Mouse (Mus musculus) neural tube, embryonic 14.5 days (tissue): ENCODE results near the gene Pard3b. TPM values are rescaled to one million over a fixed set of nuclear protein-coding genes. Genes with fewer than 3 reads are reported as not detected.

ENCODE experiments used
- ATAC-seq: fragments of 200-750 bp; cut with Nextera tagmentation; 2 replicates; pipeline ENCODE4 v1.8.0; 2017; ENCODE audit warnings: low read depth, mild to moderate bottlenecking, moderate TSS enrichment, moderate library complexity
- H3K27ac ChIP-seq: fragments of 300-500 bp; sonication (generic); 2 replicates; pipeline ENCODE4 v1.5.1; 2014; ENCODE audit warnings: low read depth, mild to moderate bottlenecking, control low read depth, low read length, moderate library complexity, mixed read lengths
- H3K27me3 ChIP-seq: fragments of 300-500 bp; sonication (generic); 2 replicates; pipeline ENCODE4 v1.6.1; 2014; ENCODE audit warnings: low read length; ENCODE audit not compliant: control insufficient read depth, insufficient read depth
- H3K36me3 ChIP-seq: fragments of 300-500 bp; sonication (generic); 2 replicates; pipeline ENCODE4 v1.6.1; 2014; ENCODE audit warnings: low read length, mixed read lengths; ENCODE audit not compliant: control insufficient read depth, insufficient read depth
- H3K4me1 ChIP-seq: fragments of 300-500 bp; sonication (generic); 2 replicates; pipeline ENCODE4 v1.6.1; 2014; ENCODE audit warnings: low read length; ENCODE audit not compliant: control insufficient read depth, insufficient read depth
- H3K4me2 ChIP-seq: fragments of 300-500 bp; sonication (generic); 2 replicates; pipeline ENCODE4 v1.6.1; 2014; ENCODE audit warnings: mild to moderate bottlenecking, low read depth, low read length, control low read depth
- H3K4me3 ChIP-seq: fragments of 300-500 bp; sonication (generic); 2 replicates; pipeline ENCODE4 v1.5.1; 2014; ENCODE audit warnings: low read depth, low read length, control low read depth, mixed read lengths
- H3K9ac ChIP-seq: fragments of 300-500 bp; sonication (generic); replicated peaks from 2 replicates; pipeline ENCODE4 v1.6.1; 2014; ENCODE audit warnings: low read depth, mild to moderate bottlenecking, control low read depth, low read length, mixed read lengths
- H3K9me3 ChIP-seq: fragments of 300-500 bp; sonication (generic); 2 replicates; pipeline ENCODE4 v1.6.1; 2016; ENCODE audit warnings: low read length; ENCODE audit not compliant: control insufficient read depth
- WGBS: fragments of 180-500 bp; shearing (Covaris S2); extraction: QIAGEN DNeasy Blood & Tissue Kit; methylation state at CpG from one replicate; pipeline ENCODE4 v1.1.7; 2014; 5-methylcytosine and 5-hydroxymethylcytosine counted together
- polyA plus RNA-seq: library from polyadenylated mRNA; unstranded; fragments of >200 nt; fragmentation: Nextera tagmentation; extraction: Ambion mirVana; gene quantifications from 2 replicates; pipeline ENCODE4 v1.2.1, GENCODE M21; 2014

Gene Pard3b
- polyA plus RNA-seq, 1 experiment from 2014 or later, result 9.9 TPM

- Histone ChIP-seq H3K36me3 (no peaks in the 10 kb centered on the region), H3K4me3 (no peak overlapping the region), H3K9me3 (no peaks in the 10 kb centered on the region), H3K9ac (no peak overlapping the region), H3K4me2 (no peak overlapping the region), H3K27ac (no peak overlapping the region), H3K27me3 (no peaks in the 10 kb centered on the region), H3K4me1 (no peaks in the 10 kb centered on the region)
- WGBS, result 42% methylated on average over 1 of the region's 1 CpGs
- no peak for ATAC-seq
Observed at GRCm38 (mm10) chr1:62384241-62384640, 745.6 kb downstream of the Pard3b start.

GRCm38 (mm10) chr1:62388013-62388412 is 749.4 kb downstream of the Pard3b start:
- H3K9ac ChIP-seq, result no peak overlapping the region
- H3K27me3 ChIP-seq, result no peaks in the 10 kb centered on the region
- H3K27ac ChIP-seq, result no peak overlapping the region
- H3K36me3 ChIP-seq, result no peaks in the 10 kb centered on the region
- ATAC-seq, result no peak
- H3K4me2 ChIP-seq, result no peak overlapping the region
- H3K9me3 ChIP-seq, result no peaks in the 10 kb centered on the region
- no peaks in the 10 kb centered on the region for H3K4me1 ChIP-seq
- 82% methylated on average over 4 of the region's 4 CpGs for WGBS
- H3K4me3 ChIP-seq, result no peak overlapping the region

- no peaks in the 10 kb centered on the region for H3K27me3 ChIP-seq
- no peaks in the 10 kb centered on the region for H3K9me3 ChIP-seq
- ATAC-seq, result no peak
- whole genome bisulfite sequencing, result 60% methylated on average over 4 of the region's 4 CpGs
- H3K36me3 ChIP-seq, result no peaks in the 10 kb centered on the region
- H3K4me2 ChIP-seq, result no peak overlapping the region
- no peak overlapping the region for H3K27ac ChIP-seq
- H3K4me1 ChIP-seq, result no peaks in the 10 kb centered on the region
- H3K4me3 ChIP-seq, result no peak overlapping the region
- no peak overlapping the region for H3K9ac ChIP-seq
Observed at GRCm38 (mm10) chr1:62392863-62393262, 754.2 kb downstream of the Pard3b start.

GRCm38 (mm10) chr1:62394555-62394954 is 755.9 kb downstream of the Pard3b start:
- H3K4me1 ChIP-seq, result 0 out of 2 replicates have a peak, but pooled peaks cover 4% of the 10 kb centered on the region
- no peak overlapping the region for H3K4me3 ChIP-seq
- H3K4me2 ChIP-seq, result no peak overlapping the region
- H3K27ac ChIP-seq, result no peak overlapping the region
- H3K9me3 ChIP-seq, result no peaks in the 10 kb centered on the region
- no peaks in the 10 kb centered on the region for H3K27me3 ChIP-seq
- 96% methylated on average over 3 of the region's 3 CpGs for WGBS
- ATAC-seq, result no peak
- no peak overlapping the region for H3K9ac ChIP-seq
- no peaks in the 10 kb centered on the region for H3K36me3 ChIP-seq

GRCm38 (mm10) chr1:62398261-62398660 is 759.6 kb downstream of the Pard3b start:
- 0 out of 2 replicates have a peak, but pooled peaks cover 4% of the 10 kb centered on the region for H3K4me1 ChIP-seq
- no peak overlapping the region for H3K9ac ChIP-seq
- no peak overlapping the region for H3K4me2 ChIP-seq
- H3K4me3 ChIP-seq, result no peak overlapping the region
- no peak for ATAC-seq
- no peaks in the 10 kb centered on the region for H3K27me3 ChIP-seq
- WGBS, result 4% methylated on average over 3 of the region's 3 CpGs
- H3K36me3 ChIP-seq, result no peaks in the 10 kb centered on the region
- H3K27ac ChIP-seq, result no peak overlapping the region
- H3K9me3 ChIP-seq, result no peaks in the 10 kb centered on the region

GRCm38 (mm10) chr1:62398738-62399137 is 760.1 kb downstream of the Pard3b start:
- H3K4me3 ChIP-seq, result no peak overlapping the region
- ATAC-seq, result no peak
- WGBS, result 69% methylated on average over 4 of the region's 4 CpGs
- H3K4me1 ChIP-seq, result 0 out of 2 replicates have a peak, but pooled peaks cover 4% of the 10 kb centered on the region
- no peaks in the 10 kb centered on the region for H3K27me3 ChIP-seq
- H3K36me3 ChIP-seq, result no peaks in the 10 kb centered on the region
- no peak overlapping the region for H3K9ac ChIP-seq
- H3K9me3 ChIP-seq, result no peaks in the 10 kb centered on the region
- no peak overlapping the region for H3K27ac ChIP-seq
- no peak overlapping the region for H3K4me2 ChIP-seq

- H3K4me1 ChIP-seq, result no peaks in the 10 kb centered on the region
- H3K27me3 ChIP-seq, result no peaks in the 10 kb centered on the region
- no peak overlapping the region for H3K4me3 ChIP-seq
- no peaks in the 10 kb centered on the region for H3K36me3 ChIP-seq
- no peak overlapping the region for H3K4me2 ChIP-seq
- 47% methylated on average over 8 of the region's 8 CpGs for WGBS
- no peak overlapping the region for H3K27ac ChIP-seq
- H3K9ac ChIP-seq, result no peak overlapping the region
- no peak for ATAC-seq
- no peaks in the 10 kb centered on the region for H3K9me3 ChIP-seq
Observed at GRCm38 (mm10) chr1:62405061-62405460, 766.4 kb downstream of the Pard3b start.

- Histone ChIP-seq H3K36me3 (no peaks in the 10 kb centered on the region), H3K9ac (no peak overlapping the region), H3K27me3 (no peaks in the 10 kb centered on the region), H3K9me3 (no peaks in the 10 kb centered on the region), H3K4me1 (no peaks in the 10 kb centered on the region), H3K4me2 (no peak overlapping the region), H3K27ac (no peak overlapping the region), H3K4me3 (no peak overlapping the region)
- no peak for ATAC-seq
- 73% methylated on average over 2 of the region's 2 CpGs for WGBS
Observed at GRCm38 (mm10) chr1:62411368-62411767, 772.7 kb downstream of the Pard3b start.

- WGBS, result 72% methylated on average over 4 of the region's 4 CpGs
- H3K4me2 ChIP-seq, result no peak overlapping the region
- no peak overlapping the region for H3K9ac ChIP-seq
- H3K9me3 ChIP-seq, result no peaks in the 10 kb centered on the region
- H3K4me1 ChIP-seq, result no peaks in the 10 kb centered on the region
- no peak for ATAC-seq
- no peaks in the 10 kb centered on the region for H3K27me3 ChIP-seq
- no peak overlapping the region for H3K27ac ChIP-seq
- H3K36me3 ChIP-seq, result no peaks in the 10 kb centered on the region
- H3K4me3 ChIP-seq, result no peak overlapping the region
Observed at GRCm38 (mm10) chr1:62412019-62412418, 773.4 kb downstream of the Pard3b start.

GRCm38 (mm10) chr1:62412988-62413387 is 774.4 kb downstream of the Pard3b start:
- Histone ChIP-seq H3K4me2 (no peak overlapping the region), H3K36me3 (no peaks in the 10 kb centered on the region), H3K9me3 (no peaks in the 10 kb centered on the region), H3K27me3 (no peaks in the 10 kb centered on the region), H3K4me1 (no peaks in the 10 kb centered on the region), H3K27ac (no peak overlapping the region), H3K4me3 (no peak overlapping the region), H3K9ac (no peak overlapping the region)
- 97% methylated on average over 3 of the region's 3 CpGs for WGBS
- ATAC-seq, result no peak
